Comparison of ENCODE assay signal across 24 mouse cellular contexts in genomic region chr17:11161436-11161835, GRCm38 (mm10).
DNase-seq lines count a peak whose midpoint lies in the region; ATAC-seq lines count a peak whose summit lies in the region.
"Had no signal": no experiment of that assay in that cellular context is flagged by ENCODE, and none has a peak within 500 bp of the region (broad histone marks: within the 10 kb centered on the region; RNA-seq: fewer than 3 reads in every experiment).

No protein-coding gene starts in this region.

- no peak overlapping the region for H3K9ac ChIP-seq in hindbrain, embryonic 11.5 days (ENCODE audit: low read depth, low read length)
- H3K9ac ChIP-seq: embryonic facial prominence, embryonic 12.5 days; forebrain, embryonic 13.5 days; heart, embryonic 15.5 days; liver, embryonic 13.5 days; lung, embryonic 15.5 days had no signal

- H3K4me3 ChIP-seq in hindbrain, embryonic 11.5 days (ENCODE audit: low read depth, low read length), result no peak overlapping the region
- H3K4me3 ChIP-seq in hindbrain, embryonic 10.5 days, result no peak overlapping the region
- H3K4me3 ChIP-seq: embryonic facial prominence, embryonic 12.5 days; erythroblast, embryonic 14.5 days; forebrain, embryonic 13.5 days; heart, embryonic 15.5 days; liver, embryonic 13.5 days; lung, embryonic 15.5 days; megakaryocyte, embryonic 14.5 days; myocyte had no signal

- H3K27me3 ChIP-seq in hindbrain, embryonic 11.5 days (ENCODE audit: control insufficient read depth, insufficient read depth, low read length), result no peaks in the 10 kb centered on the region
- no peaks in the 10 kb centered on the region for H3K27me3 ChIP-seq in hindbrain, embryonic 10.5 days (ENCODE audit: insufficient read depth, poor library complexity, severe bottlenecking)
- H3K27me3 ChIP-seq: embryonic facial prominence, embryonic 12.5 days; forebrain, embryonic 13.5 days; heart, embryonic 15.5 days; liver, embryonic 13.5 days; lung, embryonic 15.5 days; megakaryocyte, embryonic 14.5 days had no signal

- H3K36me3 ChIP-seq in hindbrain, embryonic 11.5 days (ENCODE audit: control insufficient read depth, insufficient read depth, low read length), result no peaks in the 10 kb centered on the region
- H3K36me3 ChIP-seq in hindbrain, embryonic 10.5 days, result no peaks in the 10 kb centered on the region
- H3K36me3 ChIP-seq: embryonic facial prominence, embryonic 12.5 days; heart, embryonic 15.5 days; liver, embryonic 13.5 days; lung, embryonic 15.5 days had no signal

- 70% methylated on average over 1 of the region's 1 CpGs for WGBS in hindbrain, embryonic 11.5 days
- 76% methylated on average over 1 of the region's 1 CpGs for WGBS in hindbrain, embryonic 10.5 days

- no peaks in the 10 kb centered on the region for H3K9me3 ChIP-seq in hindbrain, embryonic 11.5 days (ENCODE audit: control insufficient read depth, low read length)
- no peaks in the 10 kb centered on the region for H3K9me3 ChIP-seq in hindbrain, embryonic 10.5 days
- H3K9me3 ChIP-seq: embryonic facial prominence, embryonic 12.5 days; forebrain, embryonic 13.5 days; heart, embryonic 15.5 days; liver, embryonic 13.5 days; lung, embryonic 15.5 days had no signal

- no peak overlapping the region for H3K27ac ChIP-seq in hindbrain, embryonic 11.5 days (ENCODE audit: low read depth, low read length)
- no peak overlapping the region for H3K27ac ChIP-seq in hindbrain, embryonic 10.5 days
- H3K27ac ChIP-seq: embryonic facial prominence, embryonic 12.5 days; forebrain, embryonic 13.5 days; heart, embryonic 15.5 days; liver, embryonic 13.5 days; lung, embryonic 15.5 days; stomach, postnatal 0 days had no signal

- H3K4me1 ChIP-seq in hindbrain, embryonic 11.5 days (replicated peaks; ENCODE audit: control insufficient read depth, insufficient read depth, low read length), result no peaks in the 10 kb centered on the region
- H3K4me1 ChIP-seq in hindbrain, embryonic 10.5 days (replicated peaks), result no peaks in the 10 kb centered on the region
- H3K4me1 ChIP-seq: embryonic facial prominence, embryonic 12.5 days; heart, embryonic 15.5 days; liver, embryonic 13.5 days; lung, embryonic 15.5 days; megakaryocyte, embryonic 14.5 days had no signal

- H3K4me2 ChIP-seq in hindbrain, embryonic 11.5 days (replicated peaks; ENCODE audit: low read depth, low read length), result no peak overlapping the region
- H3K4me2 ChIP-seq: embryonic facial prominence, embryonic 12.5 days; forebrain, embryonic 13.5 days; heart, embryonic 15.5 days; liver, embryonic 13.5 days; lung, embryonic 15.5 days had no signal

- no peak for ATAC-seq in cerebellum, adult (ENCODE audit: insufficient number of reproducible peaks, low FRiP score, low TSS enrichment)
- no peak for ATAC-seq in hindbrain, embryonic 11.5 days (ENCODE audit: low FRiP score)
- ATAC-seq: CD4-positive, CD25-positive, alpha-beta regulatory T cell, adult 4 months; forebrain, embryonic 13.5 days; intestine, postnatal 0 days had no signal

- DNase-seq in cerebellum, adult 9-11 months, result peak; percentile 24
- DNase-seq in hindbrain, embryonic 11.5 days (ENCODE audit: low spot score), result peak; percentile 9
- no peak for DNase-seq in hindbrain, embryonic 10.5 days (ENCODE audit: low spot score)
- peak; percentile 9 for DNase-seq in retina, postnatal 1 day
- DNase-seq in retina, embryonic 14.5 days (ENCODE audit: low spot score), result no peak
- DNase-seq in thymus, postnatal 4 days, result no peak
- DNase-seq: adrenal gland, postnatal 36 days; heart, postnatal 4 days; kidney, postnatal 25 days; liver, embryonic 13.5 days; lung, postnatal 36 days; midbrain, embryonic 14.5 days; thymus, adult 2 months had no signal

Comparison
In these comparisons a context has a peak if more than half of its experiments do, and no peak if none do; other contexts are left out.
1. DNase-seq: peak in cerebellum, adult 9-11 months (single experiment), hindbrain, embryonic 11.5 days (single experiment) and retina, postnatal 1 day (single experiment); none in hindbrain, embryonic 10.5 days (single experiment), retina, embryonic 14.5 days (single experiment) and thymus, postnatal 4 days (single experiment).